Mouse (Mus musculus): ENCODE results near the gene Nipsnap1. TPM values are rescaled to one million over a fixed set of nuclear protein-coding genes. Genes with fewer than 3 reads are reported as not detected.

The Nipsnap1 gene
- total and polyA plus RNA-seq, 3 experiments: 13.7 to 22.9 TPM; not detected in 1

DNA sequence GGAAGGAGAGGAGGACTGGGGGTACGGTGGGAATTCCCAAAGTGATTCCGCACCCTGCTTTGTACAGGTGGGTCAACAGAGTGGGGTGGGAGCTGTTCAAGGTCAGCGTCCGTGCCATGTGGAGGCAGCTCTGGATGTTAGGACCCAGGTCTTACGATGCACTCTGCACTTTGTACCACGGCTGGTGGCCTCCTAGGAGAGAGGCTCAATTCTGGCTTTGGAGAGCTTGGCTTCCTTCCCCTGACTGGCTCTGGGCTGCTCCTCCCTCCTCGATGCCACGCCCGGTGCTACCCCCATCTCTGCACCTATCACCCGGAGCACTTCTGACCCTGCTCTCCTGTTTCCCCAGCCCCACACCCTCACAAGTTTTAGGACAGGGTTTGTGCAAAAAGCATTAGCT is 800 bp downstream of the Nipsnap1 start:
- Histone ChIP-seq H3K36me3 (ENCODE audit: control insufficient read depth in 1 of 2, insufficient read depth in 2 of 2, low read length in 2 of 2) (peaks cover 0 to 5% of the 10 kb centered on the region in 2 experiments; a peak in 1 of 4 replicates), H3K27ac (ENCODE audit: control insufficient read depth, low read depth, low read length) (no peak overlapping the region), H3K4me1 (ENCODE audit: control insufficient read depth in 1 of 2, insufficient read depth in 2 of 2, low read length in 2 of 2) (peaks cover 3 to 11% of the 10 kb centered on the region in 2 experiments; a peak in 1 of 4 replicates), H3K9ac (ENCODE audit: control insufficient read depth, low read depth, low read length, poor library complexity, severe bottlenecking) (no peak overlapping the region), H3K79me2 (ENCODE audit: control insufficient read depth, insufficient read depth, low read length, poor library complexity) (no peaks in the 10 kb centered on the region), H3K27me3 (ENCODE audit: control insufficient read depth in 1 of 2, insufficient read depth in 2 of 2, low read length in 2 of 2) (0 out of 4 replicates have a peak, but pooled peaks cover 0 to 1% of the 10 kb centered on the region in 2 experiments), H3K4me3 (ENCODE audit: control insufficient read depth in 1 of 2, insufficient read depth in 1 of 2, low read depth in 2 of 2, low read length in 2 of 2) (peak overlapping the region; percentile 73 to 82; a peak in 2 of 4 replicates), H3K9me3 (replicated peaks; ENCODE audit: insufficient read depth, low read length) (no peaks in the 10 kb centered on the region)
- no peak for DNase-seq (ENCODE audit: low read depth, low spot score)
- no peak for TF ChIP-seq ZC3H11A (IDR thresholded peaks at IDR 0.05; ENCODE audit: low read depth, low read length)
- no peak for TF ChIP-seq TCF12 (IDR thresholded peaks at IDR 0.05; ENCODE audit: low read depth, low read length)
- no peak for TF ChIP-seq RCOR1 (IDR thresholded peaks at IDR 0.05; ENCODE audit: low read depth, low read length)
- TF ChIP-seq TBP (IDR thresholded peaks at IDR 0.05; ENCODE audit: low read depth, low read length): no peak
- no peak for TF ChIP-seq MYB (IDR thresholded peaks at IDR 0.05; ENCODE audit: low read depth, low read length)
- TF ChIP-seq USF1 (IDR thresholded peaks at IDR 0.05; ENCODE audit: low read depth, low read length): no peak
- no peak for TF ChIP-seq MAX (IDR thresholded peaks at IDR 0.05; ENCODE audit: low read length)
- TF ChIP-seq ZMIZ1 (IDR thresholded peaks at IDR 0.05; ENCODE audit: low read depth, low read length): no peak
- TF ChIP-seq RAD21 (IDR thresholded peaks at IDR 0.05; ENCODE audit: low read depth, low read length): no peak
- no peak for TF ChIP-seq SIN3A (IDR thresholded peaks at IDR 0.05; ENCODE audit: low read length)
- TF ChIP-seq GATA1 (IDR thresholded peaks at IDR 0.05; ENCODE audit: low read depth, low read length): no peak
- TF ChIP-seq MYC (IDR thresholded peaks at IDR 0.05; ENCODE audit: low read depth, low read length): no peak
- no peak for TF ChIP-seq CHD2 (IDR thresholded peaks at IDR 0.05; ENCODE audit: low read length)
- TF ChIP-seq ZKSCAN1 (IDR thresholded peaks at IDR 0.05; ENCODE audit: low read depth, low read length): no peak
- TF ChIP-seq CHD1 (IDR thresholded peaks at IDR 0.05; ENCODE audit: low read depth, low read length): no peak
- TF ChIP-seq NRF1 (IDR thresholded peaks at IDR 0.05; ENCODE audit: insufficient read depth, low read depth, low read length, poor library complexity, severe bottlenecking): no peak
- no peak for TF ChIP-seq SMC3 (IDR thresholded peaks at IDR 0.05; ENCODE audit: low read depth, low read length)

GRCm38 (mm10) chr11:4881087-4881486 is 7.3 kb downstream of the Nipsnap1 start:
- Histone ChIP-seq H3K9ac (ENCODE audit: control insufficient read depth, low read depth, low read length, poor library complexity, severe bottlenecking) (no peak overlapping the region), H3K36me3 (ENCODE audit: control insufficient read depth in 1 of 2, insufficient read depth in 2 of 2, low read length in 2 of 2) (no peaks in the 10 kb centered on the region), H3K27ac (ENCODE audit: control insufficient read depth, low read depth, low read length) (no peak overlapping the region), H3K4me1 (ENCODE audit: control insufficient read depth in 1 of 2, insufficient read depth in 2 of 2, low read length in 2 of 2) (no peaks in the 10 kb centered on the region), H3K27me3 (ENCODE audit: control insufficient read depth in 1 of 2, insufficient read depth in 2 of 2, low read length in 2 of 2) (no peaks in the 10 kb centered on the region), H3K79me2 (ENCODE audit: control insufficient read depth, insufficient read depth, low read length, poor library complexity) (no peaks in the 10 kb centered on the region), H3K9me3 (replicated peaks; ENCODE audit: insufficient read depth, low read length) (no peaks in the 10 kb centered on the region), H3K4me3 (ENCODE audit: control insufficient read depth in 1 of 2, insufficient read depth in 1 of 2, low read depth in 2 of 2, low read length in 2 of 2) (no peak overlapping the region)
- no peak for DNase-seq (ENCODE audit: low read depth, low spot score)
- TF ChIP-seq CHD1 (IDR thresholded peaks at IDR 0.05; ENCODE audit: low read depth, low read length) (no peak), KAT2A (conservative IDR thresholded peaks at IDR 0.05; ENCODE audit: low read depth, low read length) (no peak), RCOR1 (IDR thresholded peaks at IDR 0.05; ENCODE audit: low read depth, low read length) (no peak), JUND (IDR thresholded peaks at IDR 0.05; ENCODE audit: low read depth, low read length) (no peak)
